Mouse (Mus musculus) limb, embryonic 12.5 days (tissue): Measurements from ENCODE around the gene Olfm3. TPM values are rescaled to one million over a fixed set of nuclear protein-coding genes. Genes with fewer than 3 reads are reported as not detected.
A peak's percentile ranks its signal among the peaks of the same experiment; 100 is the strongest.

Experiments used
- ATAC-seq: fragments of 200-750 bp; cut with Nextera tagmentation; 2 replicates; pipeline ENCODE4 v1.8.0; 2017; ENCODE audit warnings: low read depth, moderate TSS enrichment; ENCODE audit not compliant: insufficient number of reproducible peaks, insufficient read depth, low FRiP score, low TSS enrichment
- H3K27ac ChIP-seq: fragments of 300-500 bp; sonication (generic); 2 replicates; pipeline ENCODE4 v1.5.1; 2016; ENCODE audit warnings: mild to moderate bottlenecking, moderate library complexity
- H3K27me3 ChIP-seq: fragments of 300-500 bp; sonication (generic); 2 replicates; pipeline ENCODE4 v1.6.1; 2016; ENCODE audit warnings: mild to moderate bottlenecking, moderate library complexity
- H3K36me3 ChIP-seq: fragments of 300-500 bp; sonication (generic); 2 replicates; pipeline ENCODE4 v1.6.1; 2016; ENCODE audit warnings: mild to moderate bottlenecking, moderate library complexity
- H3K4me1 ChIP-seq: fragments of 300-500 bp; sonication (generic); replicated peaks from 2 replicates; pipeline ENCODE4 v1.6.1; 2016
- H3K4me2 ChIP-seq: fragments of 300-500 bp; sonication (generic); 2 replicates; pipeline ENCODE4 v1.6.1; 2016; ENCODE audit warnings: mild to moderate bottlenecking, moderate library complexity
- H3K4me3 ChIP-seq: fragments of 300-500 bp; sonication (generic); replicated peaks from 2 replicates; pipeline ENCODE4 v1.5.1; 2016; ENCODE audit warnings: mild to moderate bottlenecking
- H3K9ac ChIP-seq: fragments of 300-500 bp; sonication (generic); replicated peaks from 2 replicates; pipeline ENCODE4 v1.6.1; 2016; ENCODE audit warnings: mild to moderate bottlenecking, moderate library complexity
- H3K9me3 ChIP-seq: fragments of 300-500 bp; sonication (generic); 2 replicates; pipeline ENCODE4 v1.6.1; 2016; ENCODE audit warnings: mild to moderate bottlenecking, moderate library complexity
- WGBS: fragments of 180-500 bp; shearing (Covaris S2); methylation state at CpG from one replicate; pipeline ENCODE4 v1.1.7; 2016; 5-methylcytosine and 5-hydroxymethylcytosine counted together
- polyA plus RNA-seq: library from polyadenylated mRNA; unstranded; fragments of >200 nt; fragmentation: Nextera tagmentation; extraction: Ambion mirVana; gene quantifications from 2 replicates; pipeline ENCODE4 v1.2.1, GENCODE M21; 2016

The Olfm3 gene
- polyA plus RNA-seq: 0.05 TPM in 1 of 2 replicates, not detected in the other

DNA sequence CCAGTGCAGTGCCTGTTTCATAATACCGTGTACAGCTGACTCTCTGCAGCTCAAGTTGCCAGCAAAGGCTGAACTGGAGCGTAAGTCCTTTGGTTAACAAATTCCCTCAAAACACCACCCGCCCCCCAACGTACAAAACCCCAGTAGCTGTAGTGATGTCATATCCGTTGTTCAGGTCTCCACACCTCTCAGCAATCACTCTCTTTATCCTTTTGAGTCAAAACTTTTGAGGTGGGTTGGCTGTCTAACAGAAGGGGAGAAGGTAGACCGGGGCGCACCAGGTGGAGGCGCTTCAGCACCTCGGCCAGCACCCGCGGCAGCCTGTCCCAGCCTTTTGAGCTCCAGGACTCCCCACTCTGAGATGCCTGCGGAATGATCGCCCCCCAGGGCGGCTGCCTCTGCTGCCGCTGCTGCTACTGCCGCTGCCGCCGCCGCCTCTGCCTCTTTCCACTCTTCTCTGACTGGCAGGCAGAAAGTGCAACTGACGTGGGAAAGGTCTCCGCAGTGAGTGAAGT, at the start of gene Olfm3:
Gene Olfm3 (plus strand): TSS at position 155 of the 515 bp plus-strand sequence.
- WGBS: 6% methylated on average over 21 of the region's 21 CpGs
- no peaks in the 10 kb centered on the region for H3K36me3 ChIP-seq
- H3K27me3 ChIP-seq: no peaks in the 10 kb centered on the region; the same call in 1 of the 2 replicates
- ATAC-seq: peak; percentile 93
- no peaks in the 10 kb centered on the region for H3K9me3 ChIP-seq
- no peak within 1 kb of the TSS for H3K9ac ChIP-seq
- peak within 1 kb of the TSS; percentile 46 for H3K4me2 ChIP-seq
- no peak within 1 kb of the TSS for H3K27ac ChIP-seq
- H3K4me3 ChIP-seq: no peak within 1 kb of the TSS
- H3K4me1 ChIP-seq: 0 out of 2 replicates have a peak, but pooled peaks cover 3% of the 10 kb centered on the region

DNA sequence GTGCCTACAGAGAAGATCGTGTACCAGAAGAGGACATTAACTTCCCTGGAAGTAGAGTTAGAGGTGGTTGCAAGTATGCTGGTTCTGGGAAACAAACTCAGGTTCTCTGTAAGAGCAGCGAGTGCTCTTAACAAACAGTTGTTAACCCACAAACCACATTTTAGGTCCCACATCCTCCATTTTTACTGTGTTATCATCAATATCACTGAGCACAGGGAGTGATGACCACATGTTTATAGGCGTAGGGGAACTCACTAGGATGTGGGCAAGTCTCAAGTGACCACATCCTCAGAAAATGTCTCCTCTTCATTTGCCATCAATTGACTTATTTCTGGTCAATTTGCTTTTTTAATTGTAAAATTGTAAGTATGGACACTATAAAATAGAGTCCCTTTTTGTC, 14.1 kb upstream of the Olfm3 start:
- ATAC-seq: no peak
- Histone ChIP-seq H3K9me3 (no peaks in the 10 kb centered on the region), H3K36me3 (no peaks in the 10 kb centered on the region), H3K4me3 (no peak overlapping the region), H3K9ac (no peak overlapping the region), H3K27me3 (no peaks in the 10 kb centered on the region), H3K4me2 (no peak overlapping the region), H3K27ac (no peak overlapping the region), H3K4me1 (no peaks in the 10 kb centered on the region)
- 83% methylated on average over 3 of the region's 3 CpGs for whole genome bisulfite sequencing

GRCm38 (mm10) chr3:114904633-114905423, 950 bp downstream of the Olfm3 start:
- WGBS: 18% methylated on average over 16 of the region's 16 CpGs
- Histone ChIP-seq H3K4me2 (peak overlapping the region; percentile 46), H3K36me3 (no peaks in the 10 kb centered on the region), H3K9me3 (no peaks in the 10 kb centered on the region), H3K4me3 (no peak overlapping the region), H3K27me3 (no peaks in the 10 kb centered on the region; the same call in 1 of the 2 replicates), H3K4me1 (0 out of 2 replicates have a peak, but pooled peaks cover 3% of the 10 kb centered on the region), H3K27ac (no peak overlapping the region), H3K9ac (no peak overlapping the region)
- ATAC-seq: no peak

DNA sequence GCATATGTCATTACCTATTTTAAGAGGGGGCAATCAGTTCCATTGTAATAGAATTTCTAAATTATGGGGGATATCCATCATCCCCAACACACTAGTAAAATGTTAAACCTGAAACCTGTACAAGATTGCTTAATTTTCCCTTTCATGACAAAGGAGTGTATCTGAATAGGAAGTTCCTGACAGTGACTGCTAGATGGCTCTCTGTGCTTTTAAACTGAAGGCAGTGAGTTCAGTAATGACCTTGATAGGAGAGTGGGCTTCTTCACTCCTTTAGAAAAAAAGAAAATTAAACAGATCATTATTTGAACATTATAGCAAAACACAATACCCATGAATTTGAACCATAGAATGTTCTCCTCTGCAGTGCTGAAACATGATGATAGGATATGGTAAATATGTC, 3.7 kb downstream of the Olfm3 start:
- H3K9me3 ChIP-seq: no peaks in the 10 kb centered on the region
- H3K36me3 ChIP-seq: no peaks in the 10 kb centered on the region
- no peak overlapping the region for H3K27ac ChIP-seq
- H3K4me3 ChIP-seq: no peak overlapping the region
- no peak overlapping the region for H3K9ac ChIP-seq
- H3K4me1 ChIP-seq: 0 out of 2 replicates have a peak, but pooled peaks cover 3% of the 10 kb centered on the region
- H3K27me3 ChIP-seq: no peaks in the 10 kb centered on the region; the same call in 1 of the 2 replicates
- no peak for ATAC-seq
- no peak overlapping the region for H3K4me2 ChIP-seq

- H3K4me3 ChIP-seq: no peak overlapping the region
- no peaks in the 10 kb centered on the region for H3K9me3 ChIP-seq
- no peaks in the 10 kb centered on the region; the same call in 1 of the 2 replicates for H3K27me3 ChIP-seq
- no peak overlapping the region for H3K9ac ChIP-seq
- no peak for ATAC-seq
- H3K27ac ChIP-seq: no peak overlapping the region
- no peak overlapping the region for H3K4me2 ChIP-seq
- 84% methylated on average over 3 of the region's 3 CpGs for WGBS
- 0 out of 2 replicates have a peak, but pooled peaks cover 3% of the 10 kb centered on the region for H3K4me1 ChIP-seq
- H3K36me3 ChIP-seq: no peaks in the 10 kb centered on the region
Observed at GRCm38 (mm10) chr3:114908846-114909245, 5.0 kb downstream of the Olfm3 start.

DNA sequence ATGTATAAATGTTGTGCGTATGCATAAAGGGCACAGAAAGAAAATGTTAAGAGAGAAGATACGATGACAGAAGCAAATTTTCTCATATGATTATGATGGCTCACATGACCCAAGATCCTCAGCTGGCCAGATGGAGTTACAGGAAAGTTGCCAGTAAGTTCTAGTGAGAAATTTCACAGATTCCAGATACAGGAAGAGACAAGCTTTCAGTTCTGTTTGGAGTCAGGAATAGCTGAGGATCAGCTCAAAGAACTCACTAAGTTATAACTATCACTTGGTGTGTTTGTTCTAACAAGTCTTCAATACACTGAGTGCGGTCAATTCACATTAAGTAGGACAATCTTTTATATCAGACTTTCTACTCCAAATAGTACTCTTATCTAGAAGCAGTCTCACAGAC, 16.2 kb downstream of the Olfm3 start:
- Histone ChIP-seq H3K9ac (no peak overlapping the region), H3K4me3 (no peak overlapping the region), H3K9me3 (no peaks in the 10 kb centered on the region), H3K4me2 (no peak overlapping the region), H3K27me3 (no peaks in the 10 kb centered on the region), H3K36me3 (no peaks in the 10 kb centered on the region), H3K27ac (no peak overlapping the region), H3K4me1 (no peaks in the 10 kb centered on the region)
- WGBS: 88% methylated on average over 3 of the region's 3 CpGs
- ATAC-seq: no peak

DNA sequence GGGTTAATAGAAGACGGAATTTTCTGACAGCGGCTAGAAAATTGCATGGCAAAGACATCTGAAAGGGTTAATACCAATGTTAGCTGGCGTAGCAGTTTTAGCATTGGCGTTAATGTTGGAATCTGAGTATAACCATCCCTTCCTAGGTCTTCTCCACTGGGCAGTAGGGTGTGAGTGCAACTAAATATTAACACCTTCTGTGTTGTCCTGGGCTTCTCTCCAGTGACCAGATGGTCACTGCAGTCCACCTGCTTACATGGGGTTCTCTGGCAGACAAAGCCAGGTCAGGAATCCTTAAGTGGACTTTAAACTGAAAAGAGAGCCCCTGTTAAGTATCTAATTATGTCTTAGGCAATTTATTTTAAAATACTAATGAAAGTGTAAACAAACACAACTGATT, 25.7 kb downstream of the Olfm3 start:
- H3K4me3 ChIP-seq: no peak overlapping the region
- 70% methylated on average over 4 of the region's 4 CpGs for WGBS
- no peaks in the 10 kb centered on the region for H3K27me3 ChIP-seq
- H3K9me3 ChIP-seq: no peaks in the 10 kb centered on the region
- H3K27ac ChIP-seq: no peak overlapping the region
- H3K4me2 ChIP-seq: no peak overlapping the region
- H3K4me1 ChIP-seq: no peaks in the 10 kb centered on the region
- no peaks in the 10 kb centered on the region for H3K36me3 ChIP-seq
- no peak overlapping the region for H3K9ac ChIP-seq
- no peak for ATAC-seq

- no peaks in the 10 kb centered on the region for H3K4me1 ChIP-seq
- no peaks in the 10 kb centered on the region for H3K36me3 ChIP-seq
- no peaks in the 10 kb centered on the region for H3K27me3 ChIP-seq
- H3K27ac ChIP-seq: no peak overlapping the region
- WGBS: 62% methylated on average over 2 of the region's 2 CpGs
- H3K4me2 ChIP-seq: no peak overlapping the region
- H3K9ac ChIP-seq: no peak overlapping the region
- no peaks in the 10 kb centered on the region for H3K9me3 ChIP-seq
- no peak overlapping the region for H3K4me3 ChIP-seq
- ATAC-seq: no peak
Observed at GRCm38 (mm10) chr3:114930336-114930735, 26.5 kb downstream of the Olfm3 start.

DNA sequence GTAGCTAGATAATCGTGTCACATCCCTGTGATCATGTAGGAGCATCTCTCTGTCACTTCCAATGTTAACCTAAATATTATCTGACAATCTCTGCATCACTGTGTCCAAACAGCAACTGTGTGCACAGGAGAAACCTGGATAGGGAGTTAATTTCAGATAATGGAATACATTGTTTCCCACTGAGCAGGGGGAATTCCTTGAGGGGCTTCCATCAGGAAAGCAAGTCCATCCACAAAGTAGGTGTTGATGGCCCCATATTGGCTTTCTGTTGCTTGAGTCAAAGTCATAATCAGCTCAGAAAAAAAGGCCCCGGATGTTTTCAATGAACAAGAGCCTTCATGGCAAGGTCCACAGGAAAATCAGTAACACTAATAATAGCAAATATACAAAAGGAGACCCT, 26.9 kb downstream of the Olfm3 start:
- 73% methylated on average over 2 of the region's 2 CpGs for WGBS
- Histone ChIP-seq H3K9me3 (no peaks in the 10 kb centered on the region), H3K27me3 (no peaks in the 10 kb centered on the region)

GRCm38 (mm10) chr3:114932881-114933280, 29.0 kb downstream of the Olfm3 start:
- 87% methylated on average over 2 of the region's 2 CpGs for WGBS

More for the DNA sequence above, 26.9 kb downstream of the Olfm3 start:
- no peak overlapping the region for H3K9ac ChIP-seq
- H3K36me3 ChIP-seq: no peaks in the 10 kb centered on the region
- no peak overlapping the region for H3K4me2 ChIP-seq
- H3K27ac ChIP-seq: no peak overlapping the region
- ATAC-seq: no peak
- no peak overlapping the region for H3K4me3 ChIP-seq
- no peaks in the 10 kb centered on the region for H3K4me1 ChIP-seq

GRCm38 (mm10) chr3:114954904-114955303, 51.0 kb downstream of the Olfm3 start:
- Histone ChIP-seq H3K4me2 (no peak overlapping the region), H3K4me1 (no peaks in the 10 kb centered on the region), H3K9me3 (no peaks in the 10 kb centered on the region), H3K4me3 (no peak overlapping the region), H3K27me3 (no peaks in the 10 kb centered on the region), H3K27ac (no peak overlapping the region), H3K36me3 (no peaks in the 10 kb centered on the region), H3K9ac (no peak overlapping the region)
- ATAC-seq: no peak

More at GRCm38 (mm10) chr3:114932881-114933280, 29.0 kb downstream of the Olfm3 start:
- H3K36me3 ChIP-seq: no peaks in the 10 kb centered on the region
- ATAC-seq: no peak
- H3K9ac ChIP-seq: no peak overlapping the region
- H3K9me3 ChIP-seq: no peaks in the 10 kb centered on the region
- H3K4me3 ChIP-seq: no peak overlapping the region
- H3K4me1 ChIP-seq: no peaks in the 10 kb centered on the region
- no peak overlapping the region for H3K4me2 ChIP-seq
- no peak overlapping the region for H3K27ac ChIP-seq
- H3K27me3 ChIP-seq: no peaks in the 10 kb centered on the region
